Mouse (Mus musculus): ENCODE data around the gene Wnt7a. TPM values are rescaled to one million over a fixed set of nuclear protein-coding genes. Genes with fewer than 3 reads are reported as not detected.
A peak's percentile ranks its signal among the peaks of the same experiment; 100 is the strongest.

The Wnt7a gene
- 0.03 and 0.05 TPM in 2 replicates for polyA plus RNA-seq (2012; rRNA removed)

DNA sequence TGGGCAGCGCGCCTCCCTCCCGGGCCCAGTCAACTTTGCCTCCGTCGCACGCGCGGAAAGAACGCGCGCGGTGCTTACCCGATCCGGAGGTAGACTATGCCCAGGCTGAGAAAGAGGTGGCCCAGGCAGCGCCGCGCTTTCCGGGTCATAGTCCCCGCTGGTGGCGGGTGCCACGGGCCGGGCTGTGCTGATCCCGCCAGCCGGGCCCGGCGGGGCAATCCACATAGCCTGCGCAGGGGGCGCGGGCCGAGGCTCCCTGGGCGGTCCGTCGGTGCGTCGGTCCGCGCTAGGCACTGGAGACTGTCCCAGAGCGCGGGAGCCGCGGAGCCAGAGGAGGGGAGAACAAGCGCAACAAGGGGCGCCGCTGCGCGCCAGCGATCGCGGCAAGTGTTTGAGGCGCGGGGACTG is at the start of gene Wnt7a:
TSS of gene Wnt7a (minus strand) at position 403 of the 408 bp plus-strand sequence.
- peak within 1 kb of the TSS; percentile 3; the same call in 1 of the 2 replicates for H3K4me3 ChIP-seq (ENCODE audit: insufficient read depth, low read depth, low read length)
- under 1% methylated on average over 51 of the region's 51 CpGs for WGBS
- no peaks in the 10 kb centered on the region for H3K27me3 ChIP-seq (replicated peaks; ENCODE audit: control insufficient read depth, insufficient read depth, low read length)

DNA sequence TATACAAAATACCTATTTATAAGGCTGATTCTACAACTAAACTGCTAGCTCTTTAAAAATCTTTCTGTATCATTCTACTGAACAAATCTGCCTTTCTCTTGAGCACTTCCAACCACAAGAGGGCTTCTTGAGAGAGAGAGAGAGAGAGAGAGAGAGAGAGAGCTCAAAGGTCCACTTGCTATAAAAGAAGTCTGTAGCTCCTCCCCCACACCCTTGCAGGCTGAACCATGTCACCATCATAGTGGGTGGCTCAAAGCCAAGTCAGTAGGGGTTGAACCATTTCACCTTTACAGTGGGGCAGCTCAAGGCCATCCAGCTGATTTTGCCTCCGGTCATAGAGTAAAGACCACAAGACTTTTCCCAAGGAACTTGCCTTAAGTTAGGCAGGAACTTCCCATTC is 48.3 kb upstream of the Wnt7a start:
- H3K27ac ChIP-seq (ENCODE audit: insufficient read depth, low read depth, low read length): no peak overlapping the region

More for the DNA sequence above, at the start of gene Wnt7a:
- Histone ChIP-seq H3K36me3 (ENCODE audit: control insufficient read depth, insufficient read depth, low read length) (no peaks in the 10 kb centered on the region), H3K27ac (ENCODE audit: insufficient read depth, low read depth, low read length) (no peak within 1 kb of the TSS), H3K4me1 (ENCODE audit: control insufficient read depth, insufficient read depth, low read length) (no peaks in the 10 kb centered on the region)
- DNase-seq: peak; percentile 24
- TF ChIP-seq POLR2A (IDR thresholded peaks at IDR 0.05; ENCODE audit: low read depth, low read length) (no peak), CTCF (conservative IDR thresholded peaks at IDR 0.05; ENCODE audit: insufficient read depth, insufficient read length, low read depth, low read length) (no peak)

DNA sequence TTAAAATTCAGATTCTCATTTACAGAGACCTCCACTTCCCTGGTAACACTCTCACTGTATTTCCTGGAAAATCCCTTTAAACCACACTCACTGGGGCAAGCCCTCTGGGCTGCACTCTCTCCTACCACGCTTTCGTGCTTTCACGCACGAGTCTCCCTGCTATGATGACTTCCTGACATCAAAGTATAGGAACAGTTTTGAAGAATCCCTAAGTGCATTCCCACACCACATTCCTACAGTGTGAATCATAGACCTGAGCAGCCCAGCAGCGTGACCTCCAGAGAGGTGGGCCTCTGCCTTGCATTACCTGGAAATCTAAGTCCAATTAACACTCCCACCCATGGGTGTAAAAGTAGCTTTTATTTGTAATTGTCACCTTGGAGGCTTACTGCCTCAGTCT is 43.4 kb upstream of the Wnt7a start:
- Histone ChIP-seq H3K27ac (ENCODE audit: insufficient read depth, low read depth, low read length) (no peak overlapping the region), H3K4me1 (ENCODE audit: control insufficient read depth, insufficient read depth, low read length) (no peaks in the 10 kb centered on the region), H3K4me3 (ENCODE audit: insufficient read depth, low read depth, low read length) (no peak overlapping the region), H3K36me3 (ENCODE audit: control insufficient read depth, insufficient read depth, low read length) (no peaks in the 10 kb centered on the region), H3K27me3 (replicated peaks; ENCODE audit: control insufficient read depth, insufficient read depth, low read length) (no peaks in the 10 kb centered on the region)
- no peak for DNase-seq
- no peak for TF ChIP-seq POLR2A (IDR thresholded peaks at IDR 0.05; ENCODE audit: low read depth, low read length)
- TF ChIP-seq CTCF (conservative IDR thresholded peaks at IDR 0.05; ENCODE audit: insufficient read depth, insufficient read length, low read depth, low read length): no peak
- 30% methylated on average over 5 of the region's 5 CpGs for WGBS

More for the DNA sequence above, 48.3 kb upstream of the Wnt7a start:
- H3K4me1 ChIP-seq (ENCODE audit: control insufficient read depth, insufficient read depth, low read length): no peaks in the 10 kb centered on the region
- no peaks in the 10 kb centered on the region for H3K27me3 ChIP-seq (replicated peaks; ENCODE audit: control insufficient read depth, insufficient read depth, low read length)
- peak; percentile 92 for DNase-seq
- H3K36me3 ChIP-seq (ENCODE audit: control insufficient read depth, insufficient read depth, low read length): 0 out of 2 replicates have a peak, but pooled peaks cover 2% of the 10 kb centered on the region
- no peak for TF ChIP-seq CTCF (conservative IDR thresholded peaks at IDR 0.05; ENCODE audit: insufficient read depth, insufficient read length, low read depth, low read length)
- no peak for TF ChIP-seq POLR2A (IDR thresholded peaks at IDR 0.05; ENCODE audit: low read depth, low read length)
- no peak overlapping the region for H3K4me3 ChIP-seq (ENCODE audit: insufficient read depth, low read depth, low read length)
- 45% methylated on average over 1 of the region's 1 CpGs for WGBS

DNA sequence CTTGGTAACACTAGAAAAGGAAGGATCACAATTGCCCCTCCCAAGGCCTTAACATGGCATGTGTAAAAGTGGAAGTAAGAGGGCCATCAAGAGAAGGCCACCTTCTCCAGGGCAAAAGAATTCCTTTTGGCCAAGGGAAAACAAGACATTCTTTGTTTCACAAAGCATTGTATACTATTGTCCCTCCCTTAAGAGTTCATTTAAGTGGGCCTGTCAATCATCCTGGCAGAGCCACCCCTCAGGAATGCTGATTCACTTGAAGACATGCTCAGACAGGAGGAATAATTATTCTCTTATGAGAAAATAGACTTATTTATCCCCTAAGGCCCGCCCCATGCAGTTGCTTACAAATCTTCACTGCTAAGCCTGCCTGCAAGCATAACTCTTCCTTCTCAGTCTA is 40.9 kb upstream of the Wnt7a start:
- H3K27me3 ChIP-seq (replicated peaks; ENCODE audit: control insufficient read depth, insufficient read depth, low read length): no peaks in the 10 kb centered on the region
- H3K27ac ChIP-seq (ENCODE audit: insufficient read depth, low read depth, low read length): no peak overlapping the region
- WGBS: 61% methylated on average over 1 of the region's 1 CpGs
- TF ChIP-seq POLR2A (IDR thresholded peaks at IDR 0.05; ENCODE audit: low read depth, low read length) (no peak), CTCF (conservative IDR thresholded peaks at IDR 0.05; ENCODE audit: insufficient read depth, insufficient read length, low read depth, low read length) (no peak)
- H3K36me3 ChIP-seq (ENCODE audit: control insufficient read depth, insufficient read depth, low read length): no peaks in the 10 kb centered on the region
- no peak overlapping the region for H3K4me3 ChIP-seq (ENCODE audit: insufficient read depth, low read depth, low read length)
- H3K4me1 ChIP-seq (ENCODE audit: control insufficient read depth, insufficient read depth, low read length): no peaks in the 10 kb centered on the region
- DNase-seq: no peak

DNA sequence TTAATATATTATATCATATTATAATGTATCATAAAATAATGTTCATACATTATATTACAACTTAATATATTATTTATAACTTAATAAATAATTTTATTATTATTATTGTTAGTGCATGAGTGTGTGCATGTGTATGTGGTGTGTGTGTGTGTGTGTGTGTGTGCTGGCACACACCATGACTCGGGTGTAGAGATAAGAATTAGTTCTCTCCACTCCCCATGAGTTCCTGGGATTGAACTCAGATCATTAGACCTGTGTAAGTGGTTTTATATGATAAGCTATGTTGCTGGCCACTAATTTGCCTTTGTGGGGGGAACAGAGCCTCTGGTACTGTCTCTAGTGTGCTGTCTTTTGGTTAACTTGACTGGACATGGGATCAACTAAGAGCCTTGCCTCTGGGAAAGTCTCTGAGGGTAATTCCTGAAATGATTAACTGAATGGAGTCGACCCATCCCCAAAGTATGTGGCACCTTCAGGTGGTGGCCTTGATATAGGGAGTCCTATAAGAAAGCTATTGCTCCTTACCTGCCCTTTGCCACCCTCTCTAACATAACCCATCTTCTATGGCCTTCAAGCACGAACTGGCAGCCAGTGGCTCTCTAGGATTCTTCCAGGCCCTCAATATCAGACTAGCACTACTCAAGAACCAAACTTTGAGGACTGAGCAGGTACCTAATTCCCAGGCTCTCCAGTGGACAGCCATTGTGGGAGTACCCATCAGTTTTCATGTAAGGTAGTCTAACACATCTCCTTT is 38.5 kb upstream of the Wnt7a start:
- no peaks in the 10 kb centered on the region for H3K36me3 ChIP-seq (ENCODE audit: control insufficient read depth, insufficient read depth, low read length)
- no peak for TF ChIP-seq POLR2A (IDR thresholded peaks at IDR 0.05; ENCODE audit: low read depth, low read length)
- no peak for TF ChIP-seq CTCF (conservative IDR thresholded peaks at IDR 0.05; ENCODE audit: insufficient read depth, insufficient read length, low read depth, low read length)
- H3K4me1 ChIP-seq (ENCODE audit: control insufficient read depth, insufficient read depth, low read length): no peaks in the 10 kb centered on the region
- DNase-seq: no peak
- H3K27ac ChIP-seq (ENCODE audit: insufficient read depth, low read depth, low read length): no peak overlapping the region
- no peak overlapping the region for H3K4me3 ChIP-seq (ENCODE audit: insufficient read depth, low read depth, low read length)
- WGBS: 50% methylated on average over 3 of the region's 3 CpGs
- no peaks in the 10 kb centered on the region for H3K27me3 ChIP-seq (replicated peaks; ENCODE audit: control insufficient read depth, insufficient read depth, low read length)

DNA sequence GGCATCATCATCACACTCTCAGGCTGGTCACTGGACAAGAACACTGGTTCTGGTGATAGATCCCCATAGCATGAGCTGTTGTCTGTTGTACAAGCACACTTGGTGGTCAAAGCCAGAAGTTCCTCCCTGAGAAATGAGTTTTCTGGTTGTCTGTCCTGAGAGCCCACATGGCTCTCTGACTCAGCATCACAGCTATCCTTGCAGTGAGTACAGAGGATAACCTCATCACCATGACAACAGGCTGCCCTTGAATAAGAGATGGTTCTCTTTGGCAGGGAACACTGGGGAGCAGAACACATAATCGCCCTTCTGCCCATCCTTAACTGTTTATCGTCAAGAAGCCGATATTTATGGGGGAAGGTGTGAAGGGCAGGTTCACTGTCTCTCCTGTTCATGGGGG is 34.2 kb upstream of the Wnt7a start:
- no peak for DNase-seq
- H3K27ac ChIP-seq (ENCODE audit: insufficient read depth, low read depth, low read length): no peak overlapping the region
- 78% methylated on average over 3 of the region's 3 CpGs for WGBS
- peaks cover 4% of the 10 kb centered on the region; the same call in 1 of the 2 replicates for H3K4me1 ChIP-seq (ENCODE audit: control insufficient read depth, insufficient read depth, low read length)
- TF ChIP-seq CTCF (conservative IDR thresholded peaks at IDR 0.05; ENCODE audit: insufficient read depth, insufficient read length, low read depth, low read length) (no peak), POLR2A (IDR thresholded peaks at IDR 0.05; ENCODE audit: low read depth, low read length) (no peak)
- no peaks in the 10 kb centered on the region for H3K36me3 ChIP-seq (ENCODE audit: control insufficient read depth, insufficient read depth, low read length)
- no peaks in the 10 kb centered on the region for H3K27me3 ChIP-seq (replicated peaks; ENCODE audit: control insufficient read depth, insufficient read depth, low read length)
- H3K4me3 ChIP-seq (ENCODE audit: insufficient read depth, low read depth, low read length): no peak overlapping the region

DNA sequence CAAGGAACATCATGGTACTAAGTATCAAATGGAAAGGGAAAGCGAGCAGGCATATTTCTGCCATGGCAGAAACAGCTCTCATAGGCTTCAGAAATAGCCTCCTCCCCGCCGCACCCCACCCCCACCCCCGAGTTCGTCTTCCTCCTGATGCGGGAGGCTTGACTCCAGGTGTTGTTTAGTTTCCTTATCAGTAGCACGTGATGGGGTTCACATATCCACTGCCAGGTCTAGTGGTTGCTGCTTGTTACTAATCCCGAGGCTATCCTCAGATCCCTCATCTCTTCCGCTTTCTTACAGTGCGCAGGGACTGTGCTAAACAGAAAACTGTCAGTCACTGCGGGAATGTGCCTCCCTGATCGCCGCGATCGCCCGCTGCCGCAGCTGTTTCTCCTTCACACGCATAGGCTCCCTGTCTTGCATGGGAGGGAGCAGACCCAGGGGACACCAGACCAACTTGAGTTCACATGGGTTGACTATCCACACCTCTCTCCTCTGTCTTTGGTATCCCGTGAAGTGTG is 30.0 kb upstream of the Wnt7a start:
- peak overlapping the region; percentile 74 for H3K4me3 ChIP-seq (ENCODE audit: insufficient read depth, low read depth, low read length)
- no peaks in the 10 kb centered on the region for H3K36me3 ChIP-seq (ENCODE audit: control insufficient read depth, insufficient read depth, low read length)
- no peak for TF ChIP-seq POLR2A (IDR thresholded peaks at IDR 0.05; ENCODE audit: low read depth, low read length)
- TF ChIP-seq CTCF (conservative IDR thresholded peaks at IDR 0.05; ENCODE audit: insufficient read depth, insufficient read length, low read depth, low read length): no peak
- no peaks in the 10 kb centered on the region for H3K27me3 ChIP-seq (replicated peaks; ENCODE audit: control insufficient read depth, insufficient read depth, low read length)
- no peak overlapping the region for H3K27ac ChIP-seq (ENCODE audit: insufficient read depth, low read depth, low read length)
- 1% methylated on average over 19 of the region's 19 CpGs for WGBS
- H3K4me1 ChIP-seq (ENCODE audit: control insufficient read depth, insufficient read depth, low read length): peaks cover 4% of the 10 kb centered on the region; the same call in 1 of the 2 replicates
- DNase-seq: no peak

All from kidney, adult 2 months (tissue).